Mouse (Mus musculus) kidney, postnatal 0 days (tissue): Measurements from ENCODE around the gene Rpl23. TPM values are rescaled to one million over a fixed set of nuclear protein-coding genes. Genes with fewer than 3 reads are reported as not detected.

Experiments
- ATAC-seq: fragments of 200-750 bp; cut with Nextera tagmentation; replicated peaks from 2 replicates; pipeline ENCODE4 v1.8.0; 2017; ENCODE audit warnings: low read depth, moderate number of reproducible peaks, moderate TSS enrichment, moderate library complexity; ENCODE audit not compliant: low FRiP score
- DNase-seq: peaks from one replicate; pipeline ENCODE4 v3.0.0-alpha.2; 2016; ENCODE audit warnings: low spot score
- H3K27ac ChIP-seq: fragments of 300-500 bp; sonication (generic); 2 replicates; pipeline ENCODE4 v1.5.1; 2014; ENCODE audit warnings: mild to moderate bottlenecking
- H3K27me3 ChIP-seq: fragments of 300-500 bp; sonication (generic); 2 replicates; pipeline ENCODE4 v1.6.1; 2014; ENCODE audit warnings: low read length, mixed read lengths; ENCODE audit not compliant: insufficient read depth
- H3K36me3 ChIP-seq: fragments of 300-500 bp; sonication (generic); 2 replicates; pipeline ENCODE4 v1.6.1; 2014; ENCODE audit warnings: low read length, mixed read lengths; ENCODE audit not compliant: insufficient read depth
- H3K4me1 ChIP-seq: fragments of 300-500 bp; sonication (generic); replicated peaks from 2 replicates; pipeline ENCODE4 v1.6.1; 2014; ENCODE audit warnings: antibody characterized with exemption, low read length, mixed read lengths; ENCODE audit not compliant: insufficient read depth
- H3K4me2 ChIP-seq: fragments of 300-500 bp; sonication (generic); 2 replicates; pipeline ENCODE4 v1.6.1; 2014; ENCODE audit warnings: mild to moderate bottlenecking, low read length, moderate library complexity, mixed read lengths
- H3K4me3 ChIP-seq: fragments of 300-500 bp; sonication (generic); replicated peaks from 2 replicates; pipeline ENCODE4 v1.5.1; 2014; ENCODE audit warnings: low read depth, low read length
- H3K9ac ChIP-seq: fragments of 300-500 bp; sonication (generic); 2 replicates; pipeline ENCODE4 v1.6.1; 2014; ENCODE audit warnings: low read depth, low read length
- H3K9me3 ChIP-seq: fragments of 300-500 bp; sonication (generic); replicated peaks from 2 replicates; pipeline ENCODE4 v1.6.1; 2016; ENCODE audit warnings: low read length, inconsistent platforms, mixed read lengths
- CTCF ChIP-seq: IDR thresholded peaks from 2 replicates; pipeline ENCODE4 v1.5.1; 2016; ENCODE audit warnings: antibody characterized with exemption, low read depth, mild to moderate bottlenecking, moderate library complexity
- whole genome bisulfite sequencing: fragments of 180-500 bp; shearing (Covaris S2); extraction: QIAGEN DNeasy Blood & Tissue Kit; methylation state at CpG from one replicate; pipeline ENCODE4 v1.1.7; 2014; 5-methylcytosine and 5-hydroxymethylcytosine counted together
- microRNA-seq: library from miRNA; unstranded; fragments of <30 nt; microRNA quantifications from one replicate; pipeline ENCODE4, GENCODE M21; 2016
- polyA plus RNA-seq: library from polyadenylated mRNA; unstranded; fragments of >200 nt; fragmentation: Nextera tagmentation; extraction: Ambion mirVana; gene quantifications from 2 replicates; pipeline ENCODE4 v1.2.1, GENCODE M21; 2015

The Rpl23 gene
- polyA plus RNA-seq, 1 experiment from 2014 or later, result 863 TPM

- 81% methylated on average over 7 of the region's 7 CpGs for WGBS
- DNase-seq (no peak), ATAC-seq (no peak)
- H3K4me2 ChIP-seq, result no peak overlapping the region
- no peaks in the 10 kb centered on the region for H3K27me3 ChIP-seq
- no peak overlapping the region for H3K4me3 ChIP-seq
- no peak for TF ChIP-seq CTCF
- no peak overlapping the region for H3K27ac ChIP-seq
- no peak overlapping the region for H3K9ac ChIP-seq
- no peaks in the 10 kb centered on the region for H3K9me3 ChIP-seq
- no peaks in the 10 kb centered on the region for H3K4me1 ChIP-seq
- H3K36me3 ChIP-seq, result peaks cover 42% of the 10 kb centered on the region
These were observed 53.5 kb downstream of the Rpl23 start for GRCm38 (mm10) chr11:97728730-97729129.

GRCm38 (mm10) chr11:97728311-97728710 is 53.9 kb downstream of the Rpl23 start:
- peaks cover 42% of the 10 kb centered on the region for H3K36me3 ChIP-seq
- H3K9ac ChIP-seq, result no peak overlapping the region
- no peak overlapping the region for H3K27ac ChIP-seq
- no peak overlapping the region for H3K4me3 ChIP-seq
- 67% methylated on average over 7 of the region's 7 CpGs for WGBS
- no peak for DNase-seq
- H3K9me3 ChIP-seq, result no peaks in the 10 kb centered on the region
- H3K4me2 ChIP-seq, result no peak overlapping the region
- H3K4me1 ChIP-seq, result no peaks in the 10 kb centered on the region
- no peak for TF ChIP-seq CTCF
- ATAC-seq, result no peak
- H3K27me3 ChIP-seq, result no peaks in the 10 kb centered on the region

Small RNA genes lying within 50 kb of the gene (microRNA-seq; reads per million reads assigned to microRNA genes)
- gene Mir8102, result not detected

Other genes starting within 250 kb of the Rpl23 start
- 0.59 and 0.70 TPM in 2 replicates for gene Srcin1, start 206.3 kb downstream of the Rpl23 start, polyA plus RNA-seq
- gene Epop, start 152.7 kb downstream of the Rpl23 start, polyA plus RNA-seq, result 2.9 and 4.1 TPM in 2 replicates
- gene Mllt6, start 119.0 kb downstream of the Rpl23 start, polyA plus RNA-seq, result 2.3 TPM in 2 replicates
- gene Cisd3, start 96.6 kb downstream of the Rpl23 start, polyA plus RNA-seq, result 69.2 and 70.9 TPM in 2 replicates
- gene Pcgf2, start 81.9 kb downstream of the Rpl23 start, polyA plus RNA-seq, result 10.4 and 11.4 TPM in 2 replicates
- 504 and 541 TPM in 2 replicates for gene Psmb3, start 79.0 kb downstream of the Rpl23 start, polyA plus RNA-seq
- 1.5 TPM in 2 replicates for gene Pip4k2b, start 37.7 kb downstream of the Rpl23 start, polyA plus RNA-seq
- 13.9 and 14.8 TPM in 2 replicates for gene Cwc25, start 15.9 kb downstream of the Rpl23 start, polyA plus RNA-seq
- not detected in 2 replicates for gene 1700001P01Rik, start 6.5 kb downstream of the Rpl23 start, polyA plus RNA-seq
- gene Lasp1, start 16.6 kb upstream of the Rpl23 start, polyA plus RNA-seq, result 87.7 and 96.4 TPM in 2 replicates
- gene B230217C12Rik, start 58.3 kb upstream of the Rpl23 start, polyA plus RNA-seq, result 5.1 and 5.6 TPM in 2 replicates
- gene Fbxo47, start 101.7 kb upstream of the Rpl23 start, polyA plus RNA-seq, result 0.61 and 0.95 TPM in 2 replicates
- 1.8 and 2.1 TPM in 2 replicates for gene Plxdc1, start 204.0 kb upstream of the Rpl23 start, polyA plus RNA-seq
- gene Arl5c, start 213.7 kb upstream of the Rpl23 start, polyA plus RNA-seq, result 2.0 and 3.1 TPM in 2 replicates
- gene Cacnb1, start 240.6 kb upstream of the Rpl23 start, polyA plus RNA-seq, result 8.8 and 9.0 TPM in 2 replicates
- 1,072 and 1,182 TPM in 2 replicates for gene Rpl19, start 244.3 kb upstream of the Rpl23 start, polyA plus RNA-seq